Mouse (Mus musculus) CD4-positive, CD25-positive, alpha-beta regulatory T cell (primary cell): ENCODE data around the gene Cnot3. TPM values are rescaled to one million over a fixed set of nuclear protein-coding genes. Genes with fewer than 3 reads are reported as not detected.

Experiments used
- polyA plus RNA-seq: library from polyadenylated mRNA; unstranded; fragments of 100-300 nt; shearing (Covaris generic); gene quantifications from one replicate; pipeline ENCODE4 v1.2.1, GENCODE M21; 2017

Cnot3 gene
- 116 TPM for polyA plus RNA-seq

GRCm38 (mm10) chr7:3644672-3645487 is at the start of gene Cnot3:
Gene Cnot3 (plus strand): TSS chr7:3645268.

GRCm38 (mm10) chr7:3616057-3616388 is 29.0 kb upstream of the Cnot3 start, which contains the start of gene Oscar:
Gene Oscar (minus strand): TSS chr7:3616157.

GRCm38 (mm10) chr7:3617242-3617995 is 27.6 kb upstream of the Cnot3 start, which contains the start of gene Ndufa3:
Gene Ndufa3 (plus strand): TSS chr7:3617373.

GRCm38 (mm10) chr7:3629543-3630477 is 15.3 kb upstream of the Cnot3 start, which contains the start of the genes Tfpt and Prpf31:
Gene Tfpt (minus strand): TSS chr7:3629929.
Gene Prpf31 (plus strand): TSS chr7:3629985.

GRCm38 (mm10) chr7:3665215-3666114 is 20.4 kb downstream of the Cnot3 start, which contains the start of gene Leng1:
Gene Leng1 (minus strand): TSS chr7:3665840.

GRCm38 (mm10) chr7:3677342-3677741 is 32.3 kb downstream of the Cnot3 start, which contains the start of gene Tmc4:
Gene Tmc4 (minus strand): TSS chr7:3677553.

GRCm38 (mm10) chr7:3692382-3692986 is 47.4 kb downstream of the Cnot3 start, which contains the start of gene Tsen34:
Gene Tsen34 (plus strand): TSS chr7:3692863.

GRCm38 (mm10) chr7:3692987-3693808 is 48.1 kb downstream of the Cnot3 start, which contains the start of gene Mboat7:
Gene Mboat7 (minus strand): TSS chr7:3693523.

GRCm38 (mm10) chr7:3703879-3704441 is 58.9 kb downstream of the Cnot3 start, which contains the start of gene Rps9:
Gene Rps9 (plus strand): TSS chr7:3703993.

Other genes with a start within 250 kb of the Cnot3 start
- gene Cacng6, start 221.1 kb upstream of the Cnot3 start, polyA plus RNA-seq = not detected
- not detected for gene Tarm1, start 142.6 kb upstream of the Cnot3 start, polyA plus RNA-seq
- gene Oscar, start 29.1 kb upstream of the Cnot3 start, polyA plus RNA-seq = not detected
- gene Ndufa3, start 27.9 kb upstream of the Cnot3 start, polyA plus RNA-seq = 479 TPM
- gene Tfpt, start 15.3 kb upstream of the Cnot3 start, polyA plus RNA-seq = 40.4 TPM
- gene Prpf31, start 15.3 kb upstream of the Cnot3 start, polyA plus RNA-seq = 100 TPM
- 25.7 TPM for gene Leng1, start 20.6 kb downstream of the Cnot3 start, polyA plus RNA-seq
- 5.7 TPM for gene Tmc4, start 32.3 kb downstream of the Cnot3 start, polyA plus RNA-seq
- 32.7 TPM for gene Tsen34, start 47.6 kb downstream of the Cnot3 start, polyA plus RNA-seq
- 82.8 TPM for gene Mboat7, start 48.3 kb downstream of the Cnot3 start, polyA plus RNA-seq
- 1,743 TPM for gene Rps9, start 58.7 kb downstream of the Cnot3 start, polyA plus RNA-seq
- gene Pirb, start 75.1 kb downstream of the Cnot3 start, polyA plus RNA-seq = 0.75 TPM
- gene Gm15448, start 180.4 kb downstream of the Cnot3 start, polyA plus RNA-seq = not detected
- gene Pira2, start 199.8 kb downstream of the Cnot3 start, polyA plus RNA-seq = 0.24 TPM